Mouse (Mus musculus) ES-E14 (cell line): ENCODE measurements around the gene Pam.

ENCODE experiments used
- HCFC1 ChIP-seq: IDR thresholded peaks from 2 replicates; pipeline ENCODE4 v1.6.1; 2012; ENCODE audit warnings: low read length, inconsistent platforms, borderline replicate concordance; ENCODE audit not compliant: insufficient read depth
- ZC3H11A ChIP-seq: IDR thresholded peaks from 2 replicates; pipeline ENCODE4 v1.6.1; 2012; ENCODE audit warnings: low read depth, mild to moderate bottlenecking, inconsistent platforms, low read length, borderline replicate concordance

GRCm38 (mm10) chr1:98095246-98095990 is at the start of gene Pam:
- no peak for TF ChIP-seq HCFC1
- TF ChIP-seq ZC3H11A, result no peak
